Mouse (Mus musculus) lung, embryonic 15.5 days (tissue): ENCODE results near the gene Bicdl1. TPM values are rescaled to one million over a fixed set of nuclear protein-coding genes. Genes with fewer than 3 reads are reported as not detected.
A peak's percentile ranks its signal among the peaks of the same experiment; 100 is the strongest.

Experiments used
- ATAC-seq: fragments of 200-750 bp; cut with Nextera tagmentation; 2 replicates; pipeline ENCODE4 v1.8.0; 2017; ENCODE audit warnings: moderate number of reproducible peaks, borderline replicate concordance; ENCODE audit not compliant: low FRiP score, low TSS enrichment; ENCODE audit errors: extremely low read depth
- H3K27ac ChIP-seq: fragments of 300-500 bp; sonication (generic); 2 replicates; pipeline ENCODE4 v1.5.1; 2015; ENCODE audit warnings: moderate library complexity, mild to moderate bottlenecking, inconsistent platforms
- H3K27me3 ChIP-seq: fragments of 300-500 bp; sonication (generic); 2 replicates; pipeline ENCODE4 v1.6.1; 2015; ENCODE audit warnings: inconsistent platforms
- H3K36me3 ChIP-seq: fragments of 300-500 bp; sonication (generic); 2 replicates; pipeline ENCODE4 v1.6.1; 2015; ENCODE audit warnings: inconsistent platforms
- H3K4me1 ChIP-seq: fragments of 300-500 bp; sonication (generic); 2 replicates; pipeline ENCODE4 v1.6.1; 2015; ENCODE audit warnings: inconsistent platforms
- H3K4me2 ChIP-seq: fragments of 300-500 bp; sonication (generic); 2 replicates; pipeline ENCODE4 v1.6.1; 2015; ENCODE audit warnings: inconsistent platforms, mild to moderate bottlenecking, moderate library complexity
- H3K4me3 ChIP-seq: fragments of 300-500 bp; sonication (generic); 2 replicates; pipeline ENCODE4 v1.5.1; 2015; ENCODE audit warnings: mild to moderate bottlenecking, inconsistent platforms
- H3K9ac ChIP-seq: fragments of 300-500 bp; sonication (generic); 2 replicates; pipeline ENCODE4 v1.6.1; 2015; ENCODE audit warnings: inconsistent platforms
- H3K9me3 ChIP-seq: fragments of 300-500 bp; sonication (generic); 2 replicates; pipeline ENCODE4 v1.6.1; 2016; ENCODE audit warnings: inconsistent platforms
- WGBS: fragments of 180-500 bp; shearing (Covaris S2); methylation state at CpG from one replicate; pipeline ENCODE4 v1.1.7; 2015; 5-methylcytosine and 5-hydroxymethylcytosine counted together
- polyA plus RNA-seq: library from polyadenylated mRNA; unstranded; fragments of >200 nt; fragmentation: Nextera tagmentation; extraction: Ambion mirVana; gene quantifications from 2 replicates; pipeline ENCODE4 v1.2.1, GENCODE M21; 2015

Bicdl1 gene
- polyA plus RNA-seq, 1 experiment from 2014 or later = 11.6 TPM

DNA sequence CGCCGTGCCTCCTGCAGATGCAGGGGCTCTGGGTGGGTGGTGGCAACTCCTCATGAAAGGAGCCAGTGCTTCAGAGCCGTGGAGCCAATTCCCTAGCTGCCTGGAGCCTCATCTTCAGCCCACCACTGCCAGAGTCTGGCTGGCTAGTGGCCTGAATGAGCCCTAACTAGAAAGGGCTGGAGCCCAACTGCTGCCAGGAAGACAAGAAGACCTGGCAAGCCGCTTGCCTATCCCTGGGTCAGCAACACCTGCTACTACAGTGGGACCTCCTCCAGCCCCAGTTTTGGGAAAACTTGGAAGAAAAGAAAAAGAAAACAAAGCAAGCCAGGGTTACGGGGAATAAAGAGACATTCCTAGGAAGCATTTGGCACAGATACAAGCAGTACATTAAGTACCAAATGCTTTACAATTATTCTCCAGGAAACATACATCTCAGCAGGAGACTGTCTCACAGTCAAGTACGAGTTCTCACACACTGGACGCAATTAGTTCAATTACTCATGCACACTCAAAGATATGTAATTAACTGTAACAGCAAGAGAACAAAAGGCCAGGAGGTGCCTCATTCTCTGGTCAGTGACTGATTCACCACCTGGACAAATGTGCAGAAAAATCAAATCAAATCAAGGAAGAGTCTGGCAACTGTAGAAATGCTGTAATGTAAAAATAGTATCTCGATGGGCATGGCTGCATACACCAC, 64.9 kb downstream of the Bicdl1 start:
- 54% methylated on average over 8 of the region's 8 CpGs for WGBS

DNA sequence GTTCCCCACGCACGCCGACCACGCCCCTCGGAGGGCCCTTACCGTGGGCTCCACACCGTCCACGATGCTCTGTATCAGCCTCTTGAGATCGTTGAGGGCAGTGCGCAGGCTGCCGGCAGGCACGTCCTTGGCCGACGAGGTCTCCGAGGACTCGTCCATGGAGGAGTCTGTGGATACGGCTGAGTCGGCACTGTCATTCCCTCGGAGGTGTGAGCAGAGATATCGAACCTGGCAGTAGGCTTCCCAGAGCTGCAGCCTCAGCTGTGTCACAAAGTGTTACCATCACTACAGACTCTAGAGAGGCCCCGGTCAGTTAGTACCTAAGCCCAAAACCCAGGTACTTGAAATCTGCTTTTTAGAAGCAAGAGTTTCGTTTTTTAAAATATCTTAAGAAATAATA, 68.8 kb downstream of the Bicdl1 start:
- peak; percentile 58; the same call in 1 of the 2 replicates for ATAC-seq

More for the DNA sequence above, 64.9 kb downstream of the Bicdl1 start:
- H3K4me1 ChIP-seq = no peaks in the 10 kb centered on the region
- H3K4me3 ChIP-seq = no peak overlapping the region
- no peak overlapping the region for H3K27ac ChIP-seq
- H3K36me3 ChIP-seq = no peaks in the 10 kb centered on the region
- no peaks in the 10 kb centered on the region for H3K9me3 ChIP-seq
- H3K4me2 ChIP-seq = no peak overlapping the region
- H3K27me3 ChIP-seq = no peaks in the 10 kb centered on the region
- ATAC-seq = no peak
- H3K9ac ChIP-seq = no peak overlapping the region

DNA sequence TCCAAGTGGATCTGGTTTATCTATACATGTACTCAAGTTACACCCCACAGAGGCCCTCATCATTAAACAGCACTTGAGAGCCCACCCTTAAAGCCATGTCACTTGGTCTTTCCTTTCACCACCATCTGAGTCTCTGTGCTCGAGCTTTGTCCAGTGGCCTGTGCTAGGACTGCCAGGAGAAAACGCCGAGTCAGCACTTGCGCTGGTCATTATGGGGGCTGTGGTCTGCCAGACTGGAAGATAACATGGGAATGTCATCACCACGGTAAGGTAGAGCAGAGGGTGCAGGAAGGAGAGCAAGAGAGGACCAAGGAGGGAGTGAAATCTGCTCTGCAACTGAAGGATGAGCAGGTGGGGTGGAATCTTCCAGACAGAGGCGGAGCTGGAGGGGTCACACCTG, 73.1 kb downstream of the Bicdl1 start:
- Histone ChIP-seq H3K4me1 (no peaks in the 10 kb centered on the region), H3K4me2 (no peak overlapping the region), H3K9me3 (no peaks in the 10 kb centered on the region), H3K9ac (no peak overlapping the region), H3K27me3 (no peaks in the 10 kb centered on the region), H3K36me3 (no peaks in the 10 kb centered on the region), H3K4me3 (no peak overlapping the region), H3K27ac (no peak overlapping the region)
- ATAC-seq = no peak
- WGBS = 64% methylated on average over 6 of the region's 6 CpGs

More for the DNA sequence above, 68.8 kb downstream of the Bicdl1 start:
- no peak overlapping the region for H3K27ac ChIP-seq
- H3K9me3 ChIP-seq = no peaks in the 10 kb centered on the region
- no peak overlapping the region for H3K4me3 ChIP-seq
- H3K9ac ChIP-seq = no peak overlapping the region
- no peaks in the 10 kb centered on the region for H3K36me3 ChIP-seq
- 28% methylated on average over 22 of the region's 22 CpGs for WGBS
- no peaks in the 10 kb centered on the region for H3K27me3 ChIP-seq
- 0 out of 2 replicates have a peak overlapping the region, but pooled peaks have one; percentile 27 for H3K4me2 ChIP-seq
- H3K4me1 ChIP-seq = no peaks in the 10 kb centered on the region

DNA sequence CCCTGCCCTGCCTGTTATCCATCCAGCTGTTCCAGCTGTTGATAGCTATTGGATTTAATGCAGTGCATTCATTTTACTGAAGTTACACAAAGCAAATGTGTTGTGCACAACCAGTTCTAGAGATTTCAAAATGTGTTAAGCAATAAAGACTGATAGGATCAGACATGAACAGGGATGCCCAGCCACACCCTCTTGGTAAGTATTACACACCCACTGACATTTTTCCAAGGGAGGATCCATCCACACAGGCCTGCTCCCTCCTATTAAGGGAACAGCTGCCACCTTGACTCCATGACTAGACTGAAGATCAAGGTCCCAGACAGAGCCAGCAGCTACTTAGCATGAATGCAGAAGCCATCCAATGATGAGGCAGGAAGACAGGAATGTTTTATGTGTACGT, 74.2 kb downstream of the Bicdl1 start:
- 52% methylated on average over 1 of the region's 1 CpGs for WGBS
- ATAC-seq = no peak
- no peak overlapping the region for H3K4me3 ChIP-seq
- no peaks in the 10 kb centered on the region for H3K36me3 ChIP-seq
- H3K27me3 ChIP-seq = no peaks in the 10 kb centered on the region
- H3K4me1 ChIP-seq = peaks cover 3% of the 10 kb centered on the region; the same call in 1 of the 2 replicates
- H3K9me3 ChIP-seq = no peaks in the 10 kb centered on the region
- H3K9ac ChIP-seq = no peak overlapping the region
- H3K4me2 ChIP-seq = no peak overlapping the region
- H3K27ac ChIP-seq = no peak overlapping the region

DNA sequence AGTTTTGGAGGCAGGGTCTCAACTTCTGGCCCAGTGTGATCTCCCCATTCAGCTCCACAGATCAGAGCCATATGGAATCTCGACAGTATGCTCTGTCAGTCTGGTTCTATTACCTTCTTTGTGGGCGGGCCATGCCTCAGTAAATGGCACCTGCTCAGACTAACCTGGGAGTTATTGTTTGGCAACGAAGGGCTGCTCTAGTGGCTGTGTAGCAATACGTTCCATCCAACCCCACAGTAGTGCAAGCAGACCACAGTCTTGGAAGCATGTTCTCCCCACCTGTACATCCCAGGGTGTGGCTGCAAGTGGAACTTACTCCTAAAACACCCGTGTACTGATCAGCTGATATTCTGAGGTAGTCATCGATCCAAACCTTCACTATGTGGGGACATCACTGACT, 74.7 kb downstream of the Bicdl1 start:
- Histone ChIP-seq H3K9ac (no peak overlapping the region), H3K4me1 (peaks cover 8% of the 10 kb centered on the region; the same call in 1 of the 2 replicates), H3K27ac (no peak overlapping the region), H3K4me2 (no peak overlapping the region), H3K36me3 (no peaks in the 10 kb centered on the region), H3K9me3 (no peaks in the 10 kb centered on the region), H3K4me3 (no peak overlapping the region), H3K27me3 (no peaks in the 10 kb centered on the region)
- ATAC-seq = no peak
- 65% methylated on average over 6 of the region's 6 CpGs for WGBS

DNA sequence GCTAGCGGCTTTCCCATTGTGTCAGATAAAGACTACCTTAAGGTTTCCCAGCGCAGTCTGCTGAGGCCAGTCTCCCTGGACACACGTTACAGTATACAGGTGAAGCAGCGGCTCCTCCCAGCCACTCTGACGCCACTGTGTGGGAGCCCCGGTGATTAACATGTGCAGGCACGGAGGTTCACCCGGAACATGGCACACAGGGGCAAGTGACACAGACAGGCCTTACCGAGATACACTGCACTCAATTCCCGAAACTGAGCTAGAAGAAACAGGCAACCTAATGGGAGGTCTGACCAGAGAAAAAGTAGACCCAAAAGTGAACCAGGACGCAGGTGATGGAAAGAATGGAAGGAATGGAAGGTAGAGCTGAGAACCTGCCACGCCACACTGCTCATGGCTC, 77.6 kb downstream of the Bicdl1 start:
- Histone ChIP-seq H3K4me2 (no peak overlapping the region), H3K27ac (no peak overlapping the region), H3K9ac (no peak overlapping the region), H3K36me3 (no peaks in the 10 kb centered on the region), H3K9me3 (no peaks in the 10 kb centered on the region), H3K4me1 (peaks cover 8% of the 10 kb centered on the region; the same call in 1 of the 2 replicates), H3K4me3 (no peak overlapping the region), H3K27me3 (no peaks in the 10 kb centered on the region)
- WGBS = 87% methylated on average over 12 of the region's 12 CpGs
- no peak for ATAC-seq

DNA sequence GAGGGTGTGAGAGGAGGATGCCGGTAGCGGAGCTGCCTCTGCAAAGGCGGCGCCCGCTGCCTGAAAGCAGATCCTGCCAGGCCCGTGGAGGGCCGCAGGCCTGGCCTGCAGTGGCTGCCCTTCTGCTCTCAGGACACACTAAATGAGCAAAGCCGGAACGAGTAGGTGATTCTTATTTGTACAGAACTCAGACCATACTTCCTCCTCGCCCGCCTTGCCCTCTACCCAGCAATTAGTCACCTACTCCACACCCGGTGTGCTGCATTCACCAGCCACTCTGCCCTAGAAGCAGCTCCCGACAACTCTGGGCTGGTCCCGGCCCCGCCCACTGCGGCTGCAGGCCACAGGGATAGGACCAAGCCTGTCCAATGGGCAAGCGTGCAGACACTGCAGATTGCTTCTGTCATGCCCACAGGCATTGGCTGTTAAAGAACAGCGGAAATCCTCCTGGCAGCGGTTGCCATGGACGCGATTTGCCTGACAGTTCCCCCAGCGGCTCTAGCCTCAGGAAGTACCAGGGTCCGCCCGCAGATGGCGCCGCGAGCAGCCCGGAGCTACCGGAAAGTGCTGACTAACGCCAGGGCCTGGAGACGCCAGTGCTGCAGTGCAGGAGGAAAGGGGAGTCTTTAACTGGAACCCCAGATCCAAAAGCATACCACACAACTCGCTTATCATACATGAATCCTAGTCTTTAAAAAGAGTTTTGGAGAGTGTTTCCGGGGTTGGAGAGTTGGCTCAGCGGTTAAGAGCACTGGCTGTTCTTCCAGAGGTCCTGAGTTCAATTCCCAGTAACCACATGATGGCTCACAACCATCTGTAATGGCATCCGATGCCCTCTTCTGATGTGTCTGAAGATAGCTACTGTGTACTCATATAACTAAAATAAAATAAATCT, 78.5 kb downstream of the Bicdl1 start:
- Histone ChIP-seq H3K4me3 (peak overlapping the region; percentile 45), H3K4me1 (peaks cover 8% of the 10 kb centered on the region; the same call in 1 of the 2 replicates), H3K27me3 (no peaks in the 10 kb centered on the region), H3K36me3 (no peaks in the 10 kb centered on the region), H3K9ac (peak overlapping the region; percentile 56), H3K27ac (peak overlapping the region; percentile 67), H3K4me2 (peak overlapping the region; percentile 60), H3K9me3 (no peaks in the 10 kb centered on the region)
- 3% methylated on average over 35 of the region's 35 CpGs for WGBS
- ATAC-seq = peak; percentile 100

GRCm38 (mm10) chr5:115651821-115652220, 79.6 kb downstream of the Bicdl1 start:
- peak overlapping the region; percentile 60; the same call in 1 of the 2 replicates for H3K4me2 ChIP-seq
- peaks cover 8% of the 10 kb centered on the region; the same call in 1 of the 2 replicates for H3K4me1 ChIP-seq
- no peak for ATAC-seq
- no peaks in the 10 kb centered on the region for H3K27me3 ChIP-seq
- H3K36me3 ChIP-seq = peaks cover 6% of the 10 kb centered on the region
- WGBS = 88% methylated on average over 10 of the region's 10 CpGs
- no peaks in the 10 kb centered on the region for H3K9me3 ChIP-seq
- H3K4me3 ChIP-seq = no peak overlapping the region; the same call in 1 of the 2 replicates
- H3K27ac ChIP-seq = no peak overlapping the region
- peak overlapping the region; percentile 9; the same call in 1 of the 2 replicates for H3K9ac ChIP-seq

GRCm38 (mm10) chr5:115650885-115651284, 80.5 kb downstream of the Bicdl1 start:
- Histone ChIP-seq H3K27me3 (no peaks in the 10 kb centered on the region), H3K36me3 (peaks cover 16% of the 10 kb centered on the region), H3K4me2 (no peak overlapping the region), H3K9me3 (no peaks in the 10 kb centered on the region), H3K9ac (no peak overlapping the region), H3K4me3 (no peak overlapping the region), H3K4me1 (peaks cover 8% of the 10 kb centered on the region; the same call in 1 of the 2 replicates), H3K27ac (no peak overlapping the region)
- ATAC-seq = no peak
- 88% methylated on average over 10 of the region's 10 CpGs for WGBS

DNA sequence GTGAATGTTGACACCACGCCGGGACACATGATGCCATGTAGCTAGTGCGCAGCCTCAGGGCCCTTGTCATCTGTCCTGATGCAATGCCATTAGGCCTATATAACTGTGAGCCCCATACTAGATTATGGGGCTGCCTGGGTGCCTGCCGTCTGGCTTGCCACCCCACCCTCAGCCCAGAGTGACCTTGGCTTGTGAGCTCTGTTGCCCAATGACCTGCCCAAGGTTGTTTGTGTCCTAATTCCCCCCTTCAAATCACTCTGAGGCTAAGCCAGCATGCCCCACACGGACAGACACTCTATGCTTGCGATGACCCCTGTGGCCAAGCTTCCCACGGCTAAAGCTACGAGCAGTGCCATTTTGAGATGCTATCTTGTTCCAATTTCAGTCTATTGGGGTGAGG, 81.7 kb downstream of the Bicdl1 start:
- Histone ChIP-seq H3K27ac (no peak overlapping the region), H3K9me3 (no peaks in the 10 kb centered on the region), H3K27me3 (no peaks in the 10 kb centered on the region), H3K4me1 (peaks cover 8% of the 10 kb centered on the region; the same call in 1 of the 2 replicates), H3K36me3 (peaks cover 27% of the 10 kb centered on the region), H3K4me3 (no peak overlapping the region), H3K4me2 (no peak overlapping the region), H3K9ac (no peak overlapping the region)
- no peak for ATAC-seq
- 86% methylated on average over 8 of the region's 8 CpGs for WGBS

GRCm38 (mm10) chr5:115648876-115649275, 82.5 kb downstream of the Bicdl1 start:
- peaks cover 36% of the 10 kb centered on the region for H3K36me3 ChIP-seq
- H3K4me1 ChIP-seq = peaks cover 8% of the 10 kb centered on the region; the same call in 1 of the 2 replicates
- H3K4me2 ChIP-seq = no peak overlapping the region
- H3K9me3 ChIP-seq = no peaks in the 10 kb centered on the region
- no peaks in the 10 kb centered on the region for H3K27me3 ChIP-seq
- no peak for ATAC-seq
- H3K4me3 ChIP-seq = no peak overlapping the region
- H3K27ac ChIP-seq = no peak overlapping the region
- no peak overlapping the region for H3K9ac ChIP-seq
- WGBS = 69% methylated on average over 3 of the region's 3 CpGs

DNA sequence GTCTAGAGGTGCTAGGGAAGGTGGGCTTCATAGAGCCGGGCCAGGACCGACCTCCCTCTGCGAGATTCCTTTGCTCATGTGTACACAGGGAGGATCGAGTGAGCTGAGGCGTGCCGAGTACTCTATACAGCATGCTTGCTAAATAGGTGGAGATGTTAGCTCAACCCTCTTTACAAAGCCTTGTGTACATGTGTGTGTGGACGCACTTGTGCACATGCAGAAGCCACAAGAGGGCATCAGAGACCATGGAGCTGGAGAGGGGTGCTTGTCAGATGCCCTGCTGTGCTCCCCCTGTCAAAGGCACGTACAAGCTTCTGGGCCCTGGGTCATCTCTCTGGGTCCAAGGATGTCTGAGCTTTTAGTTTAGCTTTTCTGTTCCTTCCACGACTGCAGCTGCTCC, 87.2 kb downstream of the Bicdl1 start:
- H3K9me3 ChIP-seq = no peaks in the 10 kb centered on the region
- 75% methylated on average over 9 of the region's 9 CpGs for WGBS
- no peaks in the 10 kb centered on the region for H3K4me1 ChIP-seq
- no peak overlapping the region for H3K27ac ChIP-seq
- no peak overlapping the region for H3K9ac ChIP-seq
- no peak overlapping the region for H3K4me3 ChIP-seq
- no peak overlapping the region for H3K4me2 ChIP-seq
- peaks cover 67% of the 10 kb centered on the region for H3K36me3 ChIP-seq
- no peak for ATAC-seq
- H3K27me3 ChIP-seq = no peaks in the 10 kb centered on the region
